Mouse (Mus musculus): Measurements from ENCODE around the gene Mpo.

Gene Mpo

DNA sequence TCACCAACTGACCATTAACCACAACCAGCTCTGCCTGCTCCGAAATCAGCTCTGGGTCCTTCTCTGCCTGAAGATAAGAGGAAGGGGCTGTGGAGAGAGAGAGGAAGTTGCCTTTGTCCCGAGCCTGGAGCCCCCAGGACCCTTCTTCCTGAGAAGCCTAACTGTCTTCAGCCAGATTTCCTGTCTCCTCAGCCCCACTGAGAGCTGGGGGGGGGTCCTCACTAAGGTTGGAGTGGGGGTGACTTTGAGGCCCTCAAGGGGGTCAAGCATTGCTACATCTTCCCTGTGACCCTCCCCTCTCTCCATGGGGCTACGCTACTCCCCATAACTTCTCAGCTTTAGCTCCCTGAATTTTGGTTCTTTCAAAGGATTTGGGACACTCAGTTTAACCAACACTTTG, at the start of gene Mpo:
Gene Mpo (plus strand): TSS at position 122 of the 400 bp plus-strand sequence.
- DNase-seq (ENCODE audit: low spot score), result no peak

DNA sequence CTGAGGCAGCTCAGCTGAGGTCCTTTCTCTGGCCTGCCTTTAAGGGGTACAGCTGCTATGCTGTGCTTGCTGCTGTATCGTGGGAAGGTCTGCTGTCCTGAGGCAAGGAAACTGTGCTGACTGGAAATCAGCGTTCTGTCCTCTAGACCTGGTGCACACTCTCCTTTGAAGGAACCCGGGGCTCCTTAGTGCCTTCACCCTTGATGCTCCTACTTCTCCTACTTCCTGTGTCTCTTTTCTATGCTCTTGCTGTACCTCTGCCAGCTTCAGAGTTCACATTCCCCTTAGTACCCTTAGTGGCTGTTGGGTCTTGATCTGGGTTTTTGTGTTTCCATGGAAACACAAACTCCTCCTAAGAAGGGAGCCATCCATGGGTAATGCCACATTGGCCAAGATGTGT, 49.7 kb upstream of the Mpo start:
- DNase-seq (ENCODE audit: low spot score), result no peak

DNA sequence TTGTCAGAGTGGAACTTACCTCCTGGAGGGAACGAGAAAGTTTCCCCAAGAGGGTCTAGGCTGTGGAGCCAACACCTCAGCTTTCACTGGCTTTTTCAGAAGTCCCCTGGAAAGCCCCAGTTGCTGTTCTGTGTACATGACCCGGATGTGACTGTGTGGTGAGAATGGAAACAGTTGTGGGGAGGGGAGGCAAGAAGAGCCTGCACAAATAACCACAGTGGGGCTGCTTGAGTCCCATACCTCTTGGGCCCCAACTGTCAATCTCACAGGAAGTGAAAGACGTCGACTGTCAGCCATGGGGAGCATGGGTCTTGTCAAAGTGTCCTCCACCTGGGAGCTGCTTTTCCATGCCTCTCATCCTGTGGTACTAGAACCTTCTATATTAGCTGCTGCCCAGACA, 48.4 kb upstream of the Mpo start:
- DNase-seq (ENCODE audit: low spot score), result peak; percentile 65

DNA sequence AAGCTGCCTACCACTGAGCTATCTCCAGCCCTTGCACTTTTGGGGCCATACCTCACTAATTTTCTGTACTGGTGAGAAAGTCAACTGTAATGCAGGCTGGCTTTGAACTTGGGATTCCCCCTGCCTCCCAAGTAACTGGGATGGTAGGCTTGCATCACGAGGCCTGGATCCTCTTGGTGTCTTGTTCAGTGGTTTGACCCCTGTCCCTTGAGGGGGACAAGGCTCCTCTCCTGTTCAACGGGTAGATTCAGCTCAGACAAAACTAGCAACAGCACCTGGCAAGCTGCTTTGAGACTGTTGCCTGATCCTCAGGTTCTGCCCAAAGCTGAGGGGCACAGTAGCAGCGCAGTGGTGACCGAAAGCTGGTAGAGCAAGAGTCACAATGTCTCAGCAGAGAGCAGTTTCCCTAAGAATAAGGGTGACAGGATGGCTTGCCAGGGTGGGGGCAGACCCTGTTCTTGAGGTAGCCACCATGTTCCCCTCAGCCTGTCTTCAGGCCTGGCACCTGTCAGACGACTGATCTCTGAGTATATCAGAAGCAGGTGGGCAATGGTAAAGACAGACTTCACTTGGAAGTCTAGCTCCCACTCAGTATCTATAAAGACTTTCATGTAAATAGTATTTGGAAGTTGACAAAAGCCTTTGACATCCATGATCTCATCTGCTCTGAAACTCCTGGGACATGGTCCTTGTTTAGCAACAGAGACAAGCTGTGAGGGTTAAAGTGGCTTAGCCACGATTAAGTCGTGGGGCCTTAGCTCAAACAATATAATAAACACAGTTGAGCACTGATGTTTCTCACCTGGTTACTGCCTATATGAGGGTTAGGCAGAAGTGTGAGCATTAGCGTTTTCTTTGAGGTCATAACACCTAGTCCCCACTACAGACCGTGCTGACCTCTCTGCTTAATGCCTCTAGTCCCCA, 47.5 kb upstream of the Mpo start:
- no peak for DNase-seq (ENCODE audit: low spot score)

DNA sequence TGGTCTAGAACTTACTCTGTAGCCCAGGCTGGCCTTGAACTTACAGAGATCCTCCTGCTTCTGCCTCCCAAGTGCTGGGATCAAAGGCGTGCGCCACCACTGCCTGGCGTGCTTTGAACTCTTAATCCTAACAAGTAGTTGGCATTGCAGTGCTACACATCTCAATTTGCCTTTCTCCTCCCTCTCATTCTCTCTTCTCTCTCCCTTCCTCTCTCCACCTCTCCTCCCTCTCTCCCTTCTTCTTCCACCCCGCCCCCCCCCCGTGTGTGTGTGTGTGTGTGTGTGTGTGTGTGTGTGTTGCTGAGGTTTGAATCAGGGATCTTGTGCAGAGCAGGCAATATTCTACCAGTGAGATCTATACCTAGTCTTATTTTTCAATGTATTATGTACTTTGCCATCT, 46.1 kb upstream of the Mpo start:
- no peak for DNase-seq (ENCODE audit: low spot score)

DNA sequence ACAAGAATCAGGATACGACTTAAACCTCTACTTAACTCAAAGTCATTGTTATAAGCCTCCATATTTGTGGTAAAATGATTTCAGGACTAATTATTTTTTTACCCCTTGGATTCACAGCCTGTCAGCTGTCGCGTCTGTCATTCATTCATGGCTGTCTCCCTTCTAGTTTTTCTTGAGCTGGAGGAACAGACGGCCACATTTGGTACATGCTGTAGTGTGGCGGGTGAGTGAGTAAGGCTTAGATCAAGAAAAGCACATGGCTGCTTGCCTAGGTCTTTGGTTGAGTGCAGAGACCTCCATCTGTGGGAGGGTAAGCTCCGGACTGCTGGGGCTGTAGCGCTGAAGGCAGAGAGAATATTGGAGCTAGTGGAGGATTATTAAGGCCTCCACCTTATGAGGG, 45.7 kb upstream of the Mpo start:
- DNase-seq (ENCODE audit: low spot score), result no peak

DNA sequence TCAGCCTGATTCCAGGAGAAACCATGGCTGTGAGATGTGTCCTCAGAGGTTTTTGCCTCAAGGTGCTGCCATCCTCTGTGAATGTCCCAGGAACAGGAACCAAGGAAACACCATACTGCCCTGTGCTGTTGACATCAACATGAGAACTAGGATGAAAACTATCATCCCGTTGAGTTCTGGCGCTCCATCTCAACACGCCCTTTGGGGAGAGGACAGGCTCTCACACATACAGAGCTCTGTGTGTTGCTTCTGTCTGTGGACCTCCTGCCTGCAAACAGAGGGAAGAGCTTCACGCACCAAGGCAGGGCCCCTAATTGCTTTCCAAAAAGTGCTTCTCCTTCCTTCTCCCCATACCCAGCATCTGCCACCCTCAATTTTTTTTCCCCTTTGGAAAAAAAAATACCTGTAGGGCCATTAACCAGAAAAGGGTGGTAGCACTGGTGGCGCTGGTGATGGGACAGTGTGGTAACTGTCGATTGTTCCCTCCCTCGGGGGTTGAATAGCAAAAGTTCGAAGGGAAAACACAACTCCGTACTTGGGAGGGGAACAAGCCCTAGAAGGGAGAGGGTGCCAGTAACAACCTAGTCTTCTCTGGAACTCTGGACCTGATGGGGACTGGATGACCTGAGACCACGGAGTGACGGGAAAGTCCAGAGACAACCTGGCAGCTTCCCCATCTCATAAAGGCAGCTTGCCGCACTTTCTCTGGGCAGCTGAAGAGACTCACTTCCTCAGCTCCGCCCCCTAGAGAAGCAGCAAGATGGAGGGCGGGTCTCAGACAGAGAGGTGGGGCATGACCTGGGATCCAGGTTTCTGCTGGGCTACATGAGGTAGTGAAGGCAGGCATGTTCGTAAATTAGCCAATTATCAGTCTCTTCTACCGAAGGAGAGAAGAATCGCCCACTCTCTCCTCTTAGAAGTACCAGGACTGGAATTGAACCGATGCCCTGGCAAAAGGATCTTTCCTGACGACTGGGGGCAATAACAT, 45.0 kb upstream of the Mpo start:
- peak; percentile 78 for DNase-seq (ENCODE audit: low spot score)

DNA sequence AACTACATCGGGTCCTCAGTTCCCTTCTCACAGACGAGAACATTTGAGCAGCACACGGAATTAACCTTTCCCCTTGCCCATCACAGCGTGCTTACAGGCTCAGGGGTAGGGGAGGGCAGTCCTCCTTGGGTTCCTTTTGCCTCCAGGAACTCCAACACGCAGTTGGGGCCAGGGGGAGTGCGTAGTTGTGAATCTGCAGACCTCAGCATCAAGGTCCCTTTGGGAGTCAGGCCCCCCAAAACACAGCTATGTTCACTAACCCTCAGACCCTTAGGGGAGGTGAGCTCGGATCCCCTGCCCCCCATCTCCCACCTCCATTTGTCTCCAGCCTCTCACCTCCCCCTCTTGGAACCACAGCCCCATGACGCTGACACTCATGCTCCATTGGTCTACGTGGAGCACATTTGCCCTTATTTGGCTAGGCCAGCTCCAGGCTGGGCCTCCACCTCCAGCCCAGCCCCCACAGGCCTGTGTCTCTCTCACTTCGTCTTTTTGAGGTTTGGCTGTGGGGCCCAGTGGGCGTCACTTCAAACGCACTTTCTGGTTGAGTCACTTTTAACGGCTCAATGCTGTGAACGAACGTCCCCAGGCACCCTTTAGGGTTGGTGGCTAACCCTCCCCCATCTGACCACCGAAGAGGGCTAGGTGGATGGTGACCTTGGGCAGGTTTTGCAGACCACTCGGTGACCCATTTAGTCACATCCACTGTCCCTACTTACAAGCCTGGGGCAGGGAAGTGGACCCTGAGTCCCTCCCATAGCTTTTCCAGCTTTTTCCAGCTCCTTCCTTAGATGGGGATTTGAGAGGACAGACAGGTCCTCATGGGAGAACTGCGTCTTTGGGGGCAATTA, 44.0 kb upstream of the Mpo start:
- DNase-seq (ENCODE audit: low spot score), result peak; percentile 90

DNA sequence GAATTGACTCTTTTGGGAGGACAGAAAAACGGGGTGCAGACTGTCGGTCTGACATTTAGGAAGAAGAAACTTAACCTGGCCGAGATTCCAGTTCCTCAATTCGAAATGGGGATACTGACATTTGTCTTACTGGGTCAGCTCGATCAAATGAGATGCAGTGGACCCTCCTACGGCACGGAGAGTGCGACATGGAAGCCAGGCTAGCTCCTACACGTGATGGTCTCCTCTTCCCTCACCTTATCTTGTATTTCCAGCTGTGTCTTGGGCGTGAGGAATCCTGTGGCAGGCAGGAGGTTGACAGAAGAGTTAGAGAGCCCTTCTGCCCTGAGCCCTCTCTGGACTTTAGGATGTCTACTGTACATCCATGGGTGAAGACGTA, 43.3 kb upstream of the Mpo start:
- no peak for DNase-seq (ENCODE audit: low spot score)

DNA sequence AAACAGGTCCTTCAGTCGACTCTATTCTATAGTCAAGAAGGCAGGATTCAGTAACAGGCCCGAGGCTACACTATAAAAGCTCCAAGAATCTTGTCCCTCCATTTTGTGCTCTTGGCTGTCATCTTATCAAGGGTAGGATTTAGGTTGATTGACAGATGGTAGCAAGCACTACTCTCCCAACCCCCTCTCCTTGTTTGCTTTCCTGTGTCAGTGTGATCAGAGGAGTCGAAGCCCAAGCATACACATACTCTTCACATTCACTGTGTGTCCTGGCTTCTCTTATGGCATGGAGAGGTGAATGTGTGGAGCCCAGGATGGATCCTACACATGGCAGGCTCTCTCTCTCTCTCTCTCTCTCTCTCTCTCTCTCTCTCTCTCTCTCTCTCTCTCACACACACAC, 42.9 kb upstream of the Mpo start:
- no peak for DNase-seq (ENCODE audit: low spot score)

DNA sequence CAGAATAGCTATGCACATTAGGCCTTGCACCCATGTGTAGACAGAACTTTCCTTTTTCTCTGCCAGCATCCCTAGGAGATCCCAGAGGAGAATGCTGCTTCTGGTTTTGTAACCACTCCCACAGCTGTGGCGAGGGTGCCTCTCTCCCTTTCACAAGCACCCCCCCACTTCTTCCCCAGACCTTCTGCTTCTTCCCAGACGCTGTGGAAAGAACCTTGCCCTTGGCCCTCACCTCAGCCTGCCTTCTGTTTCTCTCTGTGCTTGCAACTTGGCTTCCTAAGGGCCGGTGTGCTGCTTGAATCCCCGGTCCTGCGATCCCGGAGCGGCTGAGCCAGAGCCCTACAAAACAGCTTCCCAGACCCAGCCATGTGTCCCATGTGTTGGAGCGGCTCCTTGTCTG, 42.4 kb upstream of the Mpo start:
- DNase-seq (ENCODE audit: low spot score), result no peak

DNA sequence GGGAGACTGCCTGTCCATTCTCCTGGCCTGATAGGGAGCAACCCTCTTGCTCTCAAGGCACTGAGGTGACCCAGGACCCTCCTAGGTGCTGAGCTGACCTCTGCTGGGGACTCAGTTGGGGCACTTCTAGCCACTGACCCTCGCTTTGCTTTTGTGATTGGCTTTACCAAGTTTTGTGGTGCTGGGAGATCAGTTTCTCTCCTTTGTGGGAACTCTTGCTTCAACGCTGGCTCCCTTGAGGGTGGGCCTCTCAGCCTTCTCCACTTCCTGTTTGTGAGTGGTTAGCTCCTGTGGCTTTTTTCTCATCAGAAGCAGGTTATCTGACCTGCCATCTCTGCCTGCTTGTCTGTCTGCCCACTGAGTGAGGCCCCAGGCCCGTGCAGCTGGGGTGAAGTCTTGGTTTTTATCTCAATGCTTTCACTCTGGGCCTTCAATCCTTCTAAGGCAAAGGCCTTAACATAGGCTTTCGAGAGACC, 41.9 kb upstream of the Mpo start:
- peak; percentile 72 for DNase-seq (ENCODE audit: low spot score)

DNA sequence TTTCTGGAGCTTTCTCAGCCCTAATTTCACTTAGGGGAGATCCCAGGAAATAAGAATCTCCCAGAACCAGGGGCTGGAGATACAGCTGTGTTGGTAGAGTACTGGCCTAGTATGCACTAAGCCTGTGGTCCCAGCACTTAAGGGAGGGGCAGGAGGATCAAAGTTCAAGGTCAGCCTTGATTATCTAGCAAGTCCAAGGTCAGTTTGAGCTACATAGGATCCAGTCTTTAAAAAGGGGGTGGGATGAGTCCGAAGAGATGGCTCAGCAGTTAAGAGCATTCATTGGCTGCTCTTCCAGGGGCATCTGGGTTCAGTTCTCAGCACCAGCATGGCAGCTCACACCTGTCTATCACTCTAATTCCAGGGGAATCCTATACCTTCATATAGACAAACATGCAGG, 41.1 kb upstream of the Mpo start:
- DNase-seq (ENCODE audit: low spot score), result no peak

DNA sequence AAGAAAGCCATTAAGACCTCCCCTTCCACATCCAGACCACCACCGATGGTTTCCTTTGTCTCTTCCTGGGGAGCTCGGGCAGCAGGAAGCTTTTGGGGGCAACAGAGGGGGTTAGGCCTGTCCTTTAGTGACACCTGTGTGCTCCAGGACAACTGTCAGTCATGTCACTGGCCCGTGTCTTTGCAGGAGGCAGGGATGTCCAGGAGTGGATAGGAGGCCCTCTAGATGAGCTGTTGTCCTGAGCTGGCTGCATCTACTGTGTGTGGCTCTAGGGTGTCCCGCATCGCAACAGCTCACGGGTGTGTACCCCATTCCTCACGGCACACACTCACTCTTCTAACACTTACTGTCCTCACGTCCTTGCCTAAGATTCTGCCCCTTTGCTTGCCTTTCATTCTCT, 40.1 kb upstream of the Mpo start:
- no peak for DNase-seq (ENCODE audit: low spot score)

DNA sequence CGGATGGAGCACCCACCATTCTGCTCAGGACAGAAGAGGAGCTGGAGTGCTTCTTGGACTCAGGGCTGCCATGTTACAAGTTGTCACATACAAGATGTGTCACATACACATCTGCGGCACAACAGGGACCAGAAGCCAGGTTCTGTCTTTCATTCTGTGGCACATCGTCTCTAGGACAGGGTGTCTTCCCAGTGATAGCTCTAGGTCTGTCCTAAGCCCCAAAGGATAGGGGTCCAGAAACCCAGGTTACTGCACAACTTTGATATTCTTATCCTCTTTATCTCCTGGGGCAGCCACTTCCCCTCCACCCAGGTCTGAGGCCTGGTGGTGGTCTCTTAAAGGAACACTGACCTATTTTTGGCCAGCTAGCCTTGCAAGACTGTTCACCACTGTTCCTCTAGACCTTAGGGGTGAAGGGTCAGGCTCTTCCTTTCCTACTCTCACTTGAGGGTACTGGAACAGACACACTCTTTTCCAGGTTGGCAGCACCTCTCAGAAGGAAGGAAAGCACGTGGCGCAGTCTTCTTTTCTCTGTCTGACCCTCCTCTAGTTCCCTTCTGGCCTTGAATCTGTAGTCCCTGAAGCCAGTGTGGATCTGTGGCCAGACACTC, 39.4 kb upstream of the Mpo start:
- no peak for DNase-seq (ENCODE audit: low spot score)

DNA sequence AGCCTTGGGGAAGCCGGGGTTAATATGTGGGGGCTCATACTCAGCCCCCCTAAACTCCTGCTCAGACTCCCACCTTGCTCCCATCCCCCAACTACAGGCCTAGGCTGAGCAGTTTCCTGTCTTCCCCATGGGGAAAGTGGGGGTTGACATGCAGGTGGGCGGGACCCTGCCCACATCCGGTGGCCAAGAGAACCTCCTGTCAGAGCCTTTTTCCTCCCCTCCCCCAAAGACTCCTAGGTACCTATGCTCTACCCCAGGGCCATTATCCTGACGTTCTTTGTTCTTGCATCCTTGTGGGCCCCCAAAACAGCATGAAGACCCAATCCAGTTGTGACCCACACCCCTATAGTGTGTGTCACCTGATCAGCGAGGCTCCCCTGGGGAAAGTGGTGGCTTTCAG, 38.8 kb upstream of the Mpo start:
- DNase-seq (ENCODE audit: low spot score), result peak; percentile 73

DNA sequence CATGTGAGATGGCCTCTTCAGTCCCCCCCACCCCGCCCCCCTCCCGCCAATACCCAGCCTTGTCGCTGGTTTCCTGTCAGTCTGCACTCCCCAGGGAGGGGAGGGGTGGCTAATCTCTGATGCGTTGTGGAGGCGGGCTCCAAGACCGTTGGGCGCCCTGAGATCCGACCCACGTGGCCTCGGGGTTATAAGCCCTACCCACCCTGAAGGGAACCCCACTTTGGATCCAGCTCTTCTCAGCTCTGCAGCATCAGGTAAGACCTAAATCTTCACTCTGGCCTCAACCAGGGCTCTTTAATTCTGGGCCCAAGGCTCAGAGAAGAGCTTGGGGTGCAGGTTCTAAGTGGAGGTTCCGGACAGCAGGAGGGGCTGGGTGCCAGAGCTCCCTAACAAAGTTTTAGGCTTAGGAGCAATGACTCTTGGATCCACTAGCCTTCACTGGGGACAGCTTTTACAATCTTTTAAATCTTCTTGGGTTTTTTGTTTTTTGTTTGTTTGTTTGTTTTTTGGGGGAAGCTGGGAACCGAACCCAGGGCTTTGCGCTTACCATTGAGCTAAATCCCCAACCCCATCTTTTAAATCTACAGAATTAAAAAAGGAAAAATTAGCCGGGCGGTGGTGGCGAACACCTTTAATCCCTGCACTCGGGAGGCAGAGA, 37.9 kb upstream of the Mpo start:
- DNase-seq (ENCODE audit: low spot score), result peak; percentile 91

DNA sequence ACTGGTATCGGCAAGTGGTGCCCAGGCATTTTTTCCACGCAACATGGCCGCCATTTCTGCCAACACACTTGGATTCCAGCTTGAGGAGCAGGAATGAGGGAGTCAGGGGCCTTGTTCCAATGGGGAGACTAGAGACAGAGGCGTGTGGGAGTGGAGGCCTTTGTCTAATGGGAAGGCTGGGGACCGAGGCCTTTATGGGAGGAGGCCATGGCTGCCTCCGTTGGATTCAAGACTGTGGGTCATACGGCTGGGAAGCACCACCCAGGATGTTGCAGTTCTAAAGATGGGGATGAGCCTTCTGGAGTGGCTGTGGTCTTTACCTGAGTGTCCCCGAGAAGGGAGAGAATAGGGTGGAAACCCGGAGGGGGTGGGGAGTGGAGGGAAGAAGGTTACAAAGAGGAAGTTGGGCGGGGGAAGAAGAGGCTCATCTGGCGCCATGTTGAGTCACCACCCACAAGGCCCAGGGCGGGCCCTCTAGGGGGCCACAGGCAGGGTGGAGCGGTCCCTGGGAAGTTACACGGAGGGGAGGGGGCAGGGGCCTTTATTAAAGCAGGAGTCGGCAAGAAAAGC, 37.0 kb upstream of the Mpo start:
- peak; percentile 68 for DNase-seq (ENCODE audit: low spot score)

DNA sequence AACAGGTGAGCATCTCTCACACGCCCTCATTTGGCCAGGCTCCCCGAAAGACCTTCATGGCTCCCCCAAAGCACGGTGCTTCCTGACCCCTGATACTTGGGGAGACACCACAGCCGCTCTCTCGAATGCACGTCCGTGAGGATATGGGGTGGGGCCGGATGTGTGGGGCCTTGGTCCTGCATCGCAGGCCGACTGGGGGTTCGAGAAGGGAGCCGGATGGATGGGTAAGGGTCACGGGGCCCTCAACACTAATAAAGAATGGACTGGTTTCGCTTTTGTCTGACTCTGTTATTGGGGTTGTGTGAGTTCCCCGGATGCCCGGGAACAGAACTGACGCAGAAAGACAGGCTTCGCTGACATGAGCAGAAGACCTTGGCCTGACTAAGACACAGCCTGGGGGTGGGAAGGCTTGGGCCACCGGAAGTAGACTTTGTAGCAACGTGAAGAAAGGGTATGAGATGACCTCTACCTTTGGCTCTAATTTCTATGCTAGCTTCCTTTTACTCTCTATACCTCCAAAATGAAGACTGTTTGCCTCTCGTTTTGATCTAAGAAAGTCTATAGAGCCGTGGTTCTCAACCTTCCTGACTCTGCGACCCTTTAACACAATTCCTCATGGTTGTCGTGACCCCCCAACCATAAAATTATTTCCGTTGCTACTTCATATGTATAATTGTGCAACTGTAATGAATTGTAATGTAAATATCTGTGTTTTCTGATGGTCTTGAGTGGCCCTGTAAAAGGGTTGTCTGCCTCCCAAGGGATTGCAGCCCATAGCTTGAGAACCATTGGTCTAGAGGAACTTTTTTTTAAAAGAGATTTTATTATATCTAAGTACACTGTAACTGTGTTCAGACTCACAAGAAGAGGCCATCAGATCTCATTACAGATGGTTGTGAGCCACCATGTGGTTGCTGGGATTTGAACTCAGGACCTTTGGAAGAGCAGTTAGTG, 36.1 kb upstream of the Mpo start:
- no peak for DNase-seq (ENCODE audit: low spot score)

All from lung, postnatal 25 days (tissue).